Mouse (Mus musculus): ENCODE measurements around the gene Gm20388. TPM values are rescaled to one million over a fixed set of nuclear protein-coding genes. Genes with fewer than 3 reads are reported as not detected.

Gm20388 gene
- total RNA-seq, 2 experiments from 2014 or later = 12.7 TPM; not detected in 1

GRCm38 (mm10) chr8:121946351-121946750 lies 2035.7 kb downstream of the Gm20388 start:
- DNase-seq = no peak

- no peak for DNase-seq
Measured at GRCm38 (mm10) chr8:121947047-121947752, 2036.6 kb downstream of the Gm20388 start.

GRCm38 (mm10) chr8:121947753-121948141 lies 2037.1 kb downstream of the Gm20388 start:
- DNase-seq = peak; percentile 64 to 71

GRCm38 (mm10) chr8:121948321-121949145 lies 2037.9 kb downstream of the Gm20388 start:
- no peak for DNase-seq

GRCm38 (mm10) chr8:121949222-121949800 lies 2038.7 kb downstream of the Gm20388 start, which contains the start of gene Banp:
Banp (plus strand) TSS chr8:121949750.
- no peak for DNase-seq

- DNase-seq = peak; percentile 98
Measured at GRCm38 (mm10) chr8:121949941-121950748, 2039.5 kb downstream of the Gm20388 start.

GRCm38 (mm10) chr8:121950749-121951655 lies 2040.4 kb downstream of the Gm20388 start:
- peak; percentile 44 to 60 for DNase-seq

GRCm38 (mm10) chr8:121951656-121952009 lies 2041.0 kb downstream of the Gm20388 start:
- no peak for DNase-seq

- DNase-seq = no peak
Measured at GRCm38 (mm10) chr8:121952122-121952521, 2041.5 kb downstream of the Gm20388 start.

GRCm38 (mm10) chr8:121952800-121953199 lies 2042.2 kb downstream of the Gm20388 start:
- no peak for DNase-seq

GRCm38 (mm10) chr8:121953821-121954545 lies 2043.3 kb downstream of the Gm20388 start:
- DNase-seq = no peak

GRCm38 (mm10) chr8:121954981-121955555 lies 2044.4 kb downstream of the Gm20388 start:
- no peak for DNase-seq

GRCm38 (mm10) chr8:121955825-121956500 lies 2045.3 kb downstream of the Gm20388 start:
- no peak for DNase-seq

- no peak for DNase-seq
Measured at GRCm38 (mm10) chr8:121958395-121958794, 2047.8 kb downstream of the Gm20388 start.

GRCm38 (mm10) chr8:121962892-121963291 lies 2052.3 kb downstream of the Gm20388 start:
- DNase-seq = no peak

GRCm38 (mm10) chr8:121964716-121965512 lies 2054.3 kb downstream of the Gm20388 start:
- no peak for DNase-seq

- DNase-seq = no peak
Measured at GRCm38 (mm10) chr8:121966110-121966509, 2055.5 kb downstream of the Gm20388 start.

- DNase-seq = no peak
Measured at GRCm38 (mm10) chr8:121966714-121967448, 2056.2 kb downstream of the Gm20388 start.
